Mouse (Mus musculus) urinary bladder, adult 2 months (tissue): Measurements from ENCODE around the gene Tceal9. TPM values are rescaled to one million over a fixed set of nuclear protein-coding genes. Genes with fewer than 3 reads are reported as not detected.
A peak's percentile ranks its signal among the peaks of the same experiment; 100 is the strongest.
"Not testable (repeated sequence)": the region's sequence is repeated elsewhere in the genome, so short reads cannot be mapped to it uniquely, and the experiment has no call there.

Experiments
- DNase-seq: peaks from one replicate; pipeline ENCODE4 v3.0.0; 2022; ENCODE audit warnings: low spot score
- polyA plus RNA-seq: library from polyadenylated mRNA; depleted of rRNA; stranded (reverse); fragments of >200 nt; gene quantifications from 2 replicates; pipeline ENCODE4 v1.2.3, GENCODE M21; 2012; rRNA removed

The Tceal9 gene
- 165 TPM in 2 replicates for polyA plus RNA-seq

DNA sequence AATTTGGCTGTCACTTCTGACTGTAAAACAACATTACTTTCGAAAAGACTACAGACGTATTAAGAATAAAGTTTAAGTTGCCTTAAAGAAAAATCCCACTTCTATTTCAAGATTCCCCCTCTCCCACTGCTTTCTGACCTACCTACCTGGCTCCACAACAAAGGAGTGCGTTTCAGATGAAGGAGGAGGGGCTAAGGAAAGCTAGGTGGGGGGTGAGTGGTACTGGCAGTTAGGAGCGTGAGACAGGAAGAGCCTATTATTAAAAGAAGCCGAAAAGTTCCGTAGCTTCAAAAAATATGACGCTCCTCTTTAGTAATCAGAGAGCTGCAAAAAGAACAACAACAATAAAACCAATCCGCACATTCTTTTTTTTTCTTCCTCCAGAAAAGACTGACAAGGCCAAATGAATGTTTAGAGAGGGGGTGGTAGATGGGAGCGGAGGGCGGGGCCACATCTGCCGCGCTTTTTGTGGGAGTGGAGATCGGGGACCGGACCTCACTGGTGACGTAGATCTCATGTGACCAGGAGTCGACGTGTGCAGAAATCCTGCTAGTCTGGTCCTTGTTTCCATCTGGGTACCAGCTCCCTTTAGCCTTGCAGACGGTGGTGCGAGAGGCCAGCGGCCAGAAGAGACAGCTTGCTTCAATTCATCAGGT is at the start of gene Tceal9:
Tceal9 (plus strand) TSS at position 506 of the 656 bp plus-strand sequence.
- peak; percentile 35 for DNase-seq

DNA sequence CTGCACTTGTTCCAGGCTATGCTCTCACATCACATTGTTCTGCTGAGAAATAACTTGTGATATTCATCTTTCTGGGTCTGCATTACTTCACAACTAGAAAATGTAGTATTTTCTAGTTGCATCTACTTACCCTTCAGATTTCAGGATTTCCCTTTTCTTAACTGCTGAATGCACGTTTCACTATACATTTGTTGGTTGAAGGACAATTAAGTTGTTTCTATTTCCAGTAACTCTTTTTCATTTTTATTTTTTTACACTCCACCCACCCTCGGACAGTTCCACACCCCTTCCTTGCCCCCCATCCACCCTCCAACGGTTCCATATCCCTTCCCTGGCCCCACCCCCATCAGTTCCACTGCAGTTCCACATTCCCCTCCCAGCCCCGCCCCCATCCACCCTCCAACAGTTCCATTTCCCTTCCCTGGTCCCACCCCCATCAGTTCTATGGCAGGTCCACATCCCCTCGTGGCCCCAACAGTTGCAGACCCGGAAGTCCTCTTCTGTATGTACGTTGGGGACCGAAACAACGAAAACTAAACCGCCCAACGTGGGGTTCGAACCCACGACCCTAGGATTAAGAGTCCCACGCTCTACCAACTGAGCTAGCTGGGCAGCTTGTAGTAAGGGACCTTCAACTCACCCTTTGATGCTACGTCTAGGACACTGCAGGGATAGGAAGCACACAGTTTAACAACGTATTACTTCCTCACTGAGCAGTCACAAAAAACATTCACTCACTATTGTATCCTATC is 49.5 kb upstream of the Tceal9 start:
- DNase-seq: no peak

DNA sequence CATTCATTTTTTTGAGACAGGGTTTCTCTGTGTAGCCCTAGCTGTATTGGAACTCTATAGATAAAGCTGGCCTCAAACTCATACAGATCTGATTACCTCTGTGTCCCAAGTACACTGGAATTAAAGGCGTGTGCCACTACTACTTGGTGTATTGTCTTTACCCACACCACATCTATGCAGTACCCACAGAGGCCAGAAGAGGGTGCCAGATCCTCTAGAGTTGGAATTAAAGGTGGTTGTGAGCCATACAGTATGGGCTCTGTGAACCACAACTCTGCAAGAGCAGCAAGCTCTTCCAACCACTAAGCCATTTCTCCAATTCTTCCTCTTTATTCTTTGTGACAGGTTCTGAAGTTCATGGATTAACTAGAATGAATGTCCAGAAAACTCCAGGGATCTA is 48.0 kb upstream of the Tceal9 start:
- DNase-seq: no peak

DNA sequence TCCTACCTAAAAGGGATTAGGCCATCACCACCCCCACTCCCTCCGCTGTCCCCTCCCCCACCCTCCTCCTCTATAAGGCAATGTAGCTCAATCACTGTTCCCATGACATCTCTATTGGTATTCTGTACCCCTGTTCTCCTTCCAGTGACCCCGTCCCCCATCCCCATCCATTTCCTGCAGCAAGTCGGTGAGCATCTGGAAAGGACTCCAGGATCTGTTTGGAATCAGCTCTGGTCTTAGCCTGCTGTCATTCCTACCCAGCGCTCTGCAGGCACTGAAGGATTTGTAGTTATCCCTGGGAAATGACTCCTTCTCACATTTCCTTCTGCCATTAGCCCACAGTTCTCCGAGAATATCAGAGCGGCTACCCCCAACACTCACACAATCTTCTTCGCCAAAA is 41.6 kb upstream of the Tceal9 start:
- no peak for DNase-seq

DNA sequence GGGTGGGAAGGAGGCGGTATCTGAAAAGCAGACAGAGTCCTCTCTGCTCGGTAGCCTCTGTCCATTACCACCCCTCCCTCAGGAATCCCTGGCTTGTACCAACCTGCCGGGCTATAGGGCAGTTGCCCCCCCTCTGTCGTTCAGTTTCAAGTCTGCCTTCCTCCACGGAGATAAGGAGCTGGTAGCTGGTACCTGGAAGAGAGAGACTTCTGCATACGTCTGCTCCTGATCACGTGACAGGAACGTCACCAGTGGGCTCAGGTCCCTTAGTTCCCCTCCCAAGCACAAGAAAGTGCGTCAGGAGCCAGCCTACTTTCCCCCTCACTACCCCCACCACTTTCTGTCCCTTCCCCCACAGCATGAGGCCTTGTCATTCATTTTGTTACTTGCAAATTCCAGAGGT is 41.2 kb upstream of the Tceal9 start, which contains the start of gene Tceal5:
Tceal5 (minus strand) TSS at position 213 of the 403 bp plus-strand sequence.
- no peak for DNase-seq

DNA sequence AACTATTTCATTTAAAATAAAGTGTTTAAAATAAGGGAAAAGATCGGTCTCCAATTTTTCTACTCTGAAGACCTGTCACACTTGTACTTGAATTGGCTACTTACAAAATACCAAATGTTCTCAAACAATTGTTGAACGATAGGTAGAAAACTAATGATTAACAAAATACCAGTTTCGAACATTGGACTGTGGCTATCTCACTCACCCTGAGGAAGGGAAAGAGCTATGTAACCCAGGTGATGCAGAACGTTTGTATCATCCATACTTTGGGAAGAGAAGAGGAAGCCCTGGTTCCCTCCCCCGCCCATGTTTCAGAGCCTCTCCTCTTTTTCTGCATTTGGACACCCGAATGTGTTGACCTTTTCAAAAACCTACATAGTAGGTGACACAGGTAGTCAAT is 40.5 kb upstream of the Tceal9 start:
- DNase-seq: no peak

DNA sequence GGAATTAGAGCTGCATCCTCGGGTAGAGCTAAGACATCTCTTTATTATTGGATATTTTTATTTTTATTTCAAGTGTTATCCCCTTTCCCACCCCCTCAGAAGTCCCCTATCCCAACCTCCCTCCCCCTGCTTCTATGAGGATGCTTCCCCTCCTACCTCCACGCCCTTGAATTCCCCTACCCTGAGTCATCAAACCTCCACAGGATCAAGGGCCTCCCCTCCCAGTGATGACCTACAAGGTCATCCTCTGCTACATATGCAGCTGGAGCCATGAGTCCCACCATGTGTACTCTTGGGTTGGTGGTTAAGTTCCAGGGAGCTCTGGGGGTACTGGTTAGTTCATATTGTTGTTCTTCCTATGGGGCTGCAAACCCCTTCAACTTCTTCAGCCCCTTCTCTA is 31.5 kb upstream of the Tceal9 start:
- no peak for DNase-seq

DNA sequence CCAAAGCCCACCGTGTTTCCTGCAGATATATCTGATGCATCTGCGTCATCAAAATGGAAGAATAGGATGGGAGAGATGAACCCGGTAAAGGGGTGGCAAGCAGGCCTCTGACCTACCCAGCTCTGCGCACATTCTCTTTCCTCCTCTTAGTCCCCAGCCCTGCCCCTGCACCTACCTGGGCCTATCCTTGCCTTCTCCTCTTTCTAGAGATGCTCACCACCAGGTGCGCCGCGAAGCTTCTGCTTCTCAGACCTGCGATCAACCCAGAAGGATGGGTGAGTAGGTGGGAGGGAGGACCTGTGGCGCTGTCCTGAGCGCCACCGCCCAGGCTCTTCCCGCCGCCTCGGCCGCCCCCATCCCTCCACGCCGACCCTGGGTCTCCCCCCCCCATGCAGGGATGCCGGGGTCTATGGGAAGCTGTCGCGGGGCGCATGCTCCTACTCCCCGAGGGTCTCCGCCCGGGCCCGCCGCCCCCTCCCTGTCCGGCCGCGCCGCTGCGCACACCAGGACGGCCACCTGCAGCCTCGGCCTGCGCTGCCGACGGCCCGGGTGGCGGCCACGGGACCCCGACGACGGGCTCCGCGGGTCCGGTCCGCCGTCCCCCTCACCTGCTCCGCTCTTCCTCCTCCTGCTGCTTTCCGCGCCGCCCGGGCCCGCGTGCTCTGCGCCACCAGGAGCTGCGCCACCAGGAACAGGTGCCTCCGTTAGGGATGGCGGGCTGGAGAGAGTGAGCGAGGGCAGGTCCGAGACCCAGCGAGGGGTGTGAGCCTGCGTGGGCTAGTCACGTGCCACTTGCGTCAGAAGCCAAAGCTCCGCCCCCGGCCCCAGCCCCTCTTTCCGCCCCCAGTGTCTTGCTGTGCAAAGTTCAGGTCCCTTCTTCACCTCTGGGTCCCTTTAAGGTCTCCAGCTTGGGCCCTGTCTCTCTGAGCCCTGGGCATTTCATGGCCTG is 29.9 kb upstream of the Tceal9 start, which contains the start of the genes Tceal7 and Bex1:
Tceal7 (plus strand) TSS at position 51 of the 949 bp plus-strand sequence.
Bex1 (minus strand) TSS at position 785 of the 949 bp plus-strand sequence.
- DNase-seq: not testable (repeated sequence)

DNA sequence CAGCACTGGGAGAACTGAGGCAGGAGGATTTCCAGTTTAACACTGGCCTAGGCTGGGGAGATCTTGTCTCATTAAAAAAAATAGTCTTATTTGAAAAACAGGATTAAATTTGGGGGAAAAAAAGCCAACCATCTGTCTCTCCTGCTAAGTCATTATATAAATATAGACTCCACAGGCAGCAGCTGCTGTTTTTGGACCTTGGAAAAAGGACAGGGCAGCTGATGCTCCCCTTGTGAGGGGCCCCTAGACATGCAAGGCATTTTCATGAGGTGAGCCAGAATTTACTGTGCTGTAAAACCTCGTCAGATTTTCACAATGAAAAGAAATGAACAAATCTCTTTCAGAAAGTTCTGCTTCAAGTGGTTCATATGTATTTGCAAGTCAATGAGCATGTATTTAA is 28.6 kb upstream of the Tceal9 start:
- DNase-seq: no peak

DNA sequence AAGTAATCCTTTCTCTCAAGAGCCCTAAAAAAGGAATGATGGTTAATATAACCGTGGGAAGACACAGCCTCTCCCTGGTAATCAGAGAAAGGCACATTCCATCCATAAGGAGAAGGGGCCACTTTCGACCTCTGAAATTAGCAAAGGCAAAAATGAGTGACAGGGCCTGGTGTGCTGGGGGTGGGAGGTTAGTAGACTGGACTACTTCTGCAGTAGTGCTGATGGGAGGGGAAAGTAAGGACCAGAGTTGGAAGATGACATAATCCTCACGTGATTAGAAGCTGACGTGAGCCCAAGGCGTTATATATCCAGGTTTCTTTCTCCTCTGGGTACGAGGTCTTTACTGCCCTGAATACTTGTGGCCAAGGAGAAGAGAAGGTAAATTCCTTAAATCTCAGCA is 21.2 kb upstream of the Tceal9 start:
- DNase-seq: no peak

DNA sequence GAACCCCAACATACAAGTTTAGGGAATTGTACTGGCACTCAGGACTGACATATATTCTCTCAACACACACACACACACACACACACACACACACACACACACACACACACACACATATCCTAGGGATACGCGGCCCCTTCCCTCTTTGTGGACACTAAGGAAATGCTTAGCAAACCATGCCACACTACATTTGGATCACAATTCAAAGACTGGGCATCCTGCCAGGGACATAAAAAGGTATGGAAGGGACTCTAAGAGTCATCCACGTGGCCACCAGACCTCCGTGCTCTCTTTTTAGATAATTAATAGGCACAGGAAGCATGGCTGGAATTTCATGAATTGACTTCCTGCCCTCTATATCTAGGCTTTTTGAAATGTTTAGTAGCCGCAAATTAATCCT is 17.1 kb upstream of the Tceal9 start:
- no peak for DNase-seq

DNA sequence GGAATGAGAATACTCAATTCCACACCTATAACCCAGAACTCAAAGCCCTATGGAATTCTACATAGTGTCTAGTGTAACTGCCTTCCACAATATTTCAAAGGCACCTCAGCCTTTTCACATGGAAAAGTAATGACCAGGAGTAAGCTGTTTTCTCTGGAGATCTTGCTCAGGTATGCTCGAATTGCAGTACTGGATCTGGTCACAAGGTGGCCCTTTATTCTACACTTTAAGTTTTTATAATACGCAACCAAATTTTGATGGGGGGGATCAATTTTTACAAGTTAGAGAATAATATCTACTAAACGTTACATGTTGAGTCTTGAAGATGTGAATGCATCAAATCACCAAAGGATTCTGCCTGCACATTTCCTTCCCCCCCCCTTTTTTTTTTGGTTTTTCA is 6.8 kb upstream of the Tceal9 start:
- DNase-seq: no peak

DNA sequence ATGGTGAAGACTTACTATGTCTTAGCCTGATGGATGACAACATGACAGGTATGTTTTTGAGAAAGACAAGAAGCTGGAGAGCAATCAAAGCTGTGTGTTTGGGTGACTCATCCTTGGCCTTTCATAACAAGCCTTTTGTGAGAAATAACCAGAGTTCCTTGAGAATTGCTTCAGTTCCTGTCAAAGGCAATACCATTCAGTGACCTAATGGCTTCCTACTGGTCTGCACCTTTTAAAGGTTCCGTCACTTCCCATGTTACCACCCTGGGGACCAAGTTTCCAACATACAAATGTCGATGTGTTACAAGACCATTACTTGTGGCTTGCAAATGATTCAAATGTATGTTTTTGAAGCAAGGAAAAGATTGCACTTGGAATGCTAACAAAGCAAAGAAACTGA is 1.7 kb upstream of the Tceal9 start:
- DNase-seq: no peak

DNA sequence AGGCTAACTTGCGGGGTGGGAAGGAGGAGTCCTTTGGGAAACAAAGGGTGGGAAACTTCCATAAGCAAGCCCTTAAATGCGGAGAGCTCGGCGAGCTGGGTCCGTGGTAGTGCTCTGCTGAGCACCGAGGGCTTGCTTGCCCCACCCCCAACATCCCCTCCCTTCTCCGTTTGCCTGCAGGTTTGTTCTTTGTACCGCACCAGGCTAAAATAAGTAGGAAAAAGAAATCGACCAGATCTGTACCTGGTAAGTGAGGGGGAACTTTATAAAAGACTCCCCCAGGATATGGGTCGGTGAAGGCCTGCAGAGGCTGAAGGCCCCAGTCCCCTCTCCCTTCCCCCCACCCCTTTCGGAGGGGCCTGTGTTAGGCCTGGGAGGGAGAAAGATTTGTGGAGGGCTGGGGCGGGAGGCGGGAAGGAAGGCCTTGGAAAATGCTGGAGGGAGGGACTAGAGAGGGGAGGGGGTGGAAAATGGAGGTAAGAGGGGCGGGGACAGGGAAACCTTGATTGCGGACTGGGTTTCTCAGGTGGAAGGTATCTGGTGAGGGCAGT is 717 bp downstream of the Tceal9 start:
- DNase-seq: no peak

DNA sequence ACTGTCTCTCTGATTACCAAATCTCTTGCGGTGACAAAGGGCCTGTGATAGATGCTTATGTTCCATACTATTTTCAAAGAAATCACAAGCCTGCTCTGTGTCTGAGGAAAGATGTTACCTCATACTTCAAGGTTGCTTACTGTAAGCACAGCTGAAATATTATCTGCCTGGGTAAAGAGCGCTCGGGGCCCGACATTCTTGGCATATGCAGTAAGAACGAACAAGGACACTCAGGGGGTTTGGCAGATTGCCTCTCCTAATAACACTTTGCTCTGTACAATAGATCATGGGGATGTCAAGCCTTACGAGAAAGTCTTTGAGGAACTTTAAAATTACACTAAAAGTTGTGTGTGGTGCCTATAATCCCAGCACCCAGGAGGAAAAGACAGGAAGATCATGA is 3.9 kb downstream of the Tceal9 start:
- no peak for DNase-seq

DNA sequence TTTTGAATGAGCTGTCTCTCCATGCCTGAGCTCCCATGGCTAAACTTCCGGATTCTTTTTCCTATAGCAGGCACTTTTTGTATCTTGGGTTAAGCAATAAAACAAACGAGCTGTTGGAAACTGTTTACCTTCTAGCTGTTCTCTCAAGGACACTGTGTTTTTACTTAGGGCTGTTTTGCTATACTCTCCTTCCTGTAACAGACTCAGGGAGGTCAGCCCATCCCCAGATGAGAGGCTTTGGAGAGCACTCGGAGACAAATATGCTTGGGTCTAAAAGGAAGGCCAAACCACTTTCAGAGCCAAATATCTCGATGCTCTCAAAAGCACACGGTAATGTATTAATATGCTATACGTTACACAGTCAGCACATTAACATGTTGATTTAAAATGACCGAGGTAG is 4.8 kb downstream of the Tceal9 start:
- no peak for DNase-seq

DNA sequence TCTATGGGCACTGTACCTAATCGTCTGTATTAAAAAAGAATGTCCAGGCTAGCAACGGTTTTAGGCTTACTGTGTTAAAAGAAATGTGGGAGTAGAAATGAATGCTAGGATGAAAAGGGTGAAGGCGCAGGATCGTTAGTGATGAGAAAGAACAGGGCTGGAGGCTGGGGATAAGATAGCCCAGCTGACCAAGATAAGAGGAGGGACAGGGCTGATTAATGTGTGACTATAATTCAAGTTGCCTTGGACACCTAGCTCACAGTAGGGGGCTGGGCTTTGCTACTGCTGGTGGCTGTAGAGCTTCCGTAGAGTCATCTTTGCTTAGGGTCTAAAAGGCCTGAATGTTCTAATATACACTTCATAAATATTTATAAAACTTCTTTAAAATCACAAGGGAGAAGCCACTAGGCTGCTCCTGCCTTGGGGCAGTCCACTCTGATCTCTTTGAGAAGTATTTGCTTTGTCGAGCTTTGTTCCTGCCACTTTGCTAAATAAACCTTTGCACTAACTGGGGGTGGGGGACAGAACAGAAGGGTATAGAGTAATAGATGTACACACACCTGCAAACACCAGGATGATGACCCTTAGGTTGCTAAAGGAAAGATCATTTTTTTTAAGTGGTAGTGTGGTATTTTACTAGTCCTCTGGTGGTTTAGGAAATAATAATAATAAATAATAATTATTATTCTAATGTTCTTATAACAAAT is 7.3 kb downstream of the Tceal9 start:
- DNase-seq: no peak

DNA sequence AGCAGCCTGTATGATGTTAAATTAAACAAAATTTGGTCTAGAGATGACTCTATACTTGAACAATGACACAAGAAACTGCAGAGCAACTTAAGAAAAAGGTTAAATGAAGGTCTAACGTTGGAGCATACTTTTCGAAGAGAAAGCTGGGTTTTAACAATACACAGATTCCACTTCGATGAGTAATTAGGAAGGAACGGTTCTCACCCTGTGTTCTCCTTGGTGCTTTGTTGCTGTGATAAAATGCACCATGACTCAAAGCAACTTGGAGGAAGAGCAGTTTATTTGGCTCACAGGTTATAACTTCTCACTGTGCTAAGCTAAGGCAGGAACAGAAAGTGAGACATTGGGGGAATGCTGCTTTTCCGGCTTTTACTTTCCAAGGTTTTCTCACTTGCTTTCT is 22.8 kb downstream of the Tceal9 start:
- DNase-seq: no peak

DNA sequence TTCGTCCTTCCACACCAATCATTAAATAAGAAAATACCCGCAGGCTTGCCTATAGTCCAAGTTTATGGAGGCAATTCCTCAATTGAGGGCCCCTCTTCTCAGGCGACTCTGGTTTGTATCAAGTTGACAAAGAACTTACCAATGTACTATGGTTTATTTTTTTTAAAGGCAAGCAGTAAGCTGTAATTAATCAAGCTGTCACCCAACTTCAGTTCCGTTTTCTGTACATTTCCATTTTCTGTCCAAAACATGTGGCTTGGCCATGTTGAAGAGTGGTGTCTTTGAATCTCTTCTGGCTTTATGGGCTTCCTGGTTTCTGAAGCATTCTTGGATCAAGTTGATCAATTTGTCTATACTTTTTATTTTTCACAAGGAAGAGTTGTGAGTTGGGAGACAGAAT is 23.3 kb downstream of the Tceal9 start:
- DNase-seq: no peak

DNA sequence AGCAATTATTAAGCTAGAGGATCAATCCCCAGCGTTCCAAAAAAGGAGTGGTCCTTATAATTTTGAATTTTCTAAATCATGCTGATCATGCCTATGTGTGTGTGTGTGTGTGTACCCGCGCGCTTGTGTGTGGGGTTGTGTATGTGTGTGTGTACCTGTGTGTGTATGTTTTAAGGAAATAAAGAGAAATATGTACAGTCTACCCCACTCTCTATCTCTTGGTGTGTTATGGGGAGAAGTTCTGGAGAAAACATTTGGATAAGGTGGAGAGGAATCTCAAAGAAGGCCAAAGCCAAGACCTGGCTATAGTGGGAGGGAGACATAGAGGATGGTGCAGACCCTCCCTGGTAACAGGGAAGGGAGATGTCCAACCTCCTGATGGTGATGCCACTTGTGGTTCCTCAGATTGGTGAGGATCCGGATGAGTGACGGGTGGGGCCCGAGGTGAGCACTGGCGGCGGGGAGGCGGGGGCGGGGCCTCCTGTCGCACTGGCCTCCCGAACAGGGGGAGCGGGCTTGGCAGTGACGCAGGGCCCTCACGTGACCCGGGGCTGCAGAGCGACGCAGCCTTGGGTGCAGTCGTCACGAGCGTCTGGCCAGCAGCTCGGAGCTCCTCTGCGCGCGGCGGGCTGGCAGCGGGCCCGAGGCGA is 25.0 kb downstream of the Tceal9 start, which contains the start of gene Bex3:
Bex3 (plus strand) TSS at position 511 of the 650 bp plus-strand sequence.
- DNase-seq: not testable (repeated sequence)
